Mouse (Mus musculus) embryonic facial prominence, embryonic 14.5 days (tissue): ENCODE data around the gene Pde6d. TPM values are rescaled to one million over a fixed set of nuclear protein-coding genes. Genes with fewer than 3 reads are reported as not detected.

Experiments
- ATAC-seq: fragments of 200-750 bp; cut with Nextera tagmentation; 2 replicates; pipeline ENCODE4 v1.8.0; 2017; ENCODE audit warnings: low read depth, moderate number of reproducible peaks, moderate TSS enrichment
- DNase-seq: peaks from one replicate; pipeline ENCODE4 v3.0.0-alpha.2; 2015; ENCODE audit warnings: low spot score
- H3K27ac ChIP-seq: fragments of 300-500 bp; sonication (generic); replicated peaks from 2 replicates; pipeline ENCODE4 v1.5.1; 2014; ENCODE audit warnings: low read depth, mild to moderate bottlenecking, low read length, moderate library complexity
- H3K27me3 ChIP-seq: fragments of 300-500 bp; sonication (generic); replicated peaks from 2 replicates; pipeline ENCODE4 v1.6.1; 2014; ENCODE audit warnings: low read length; ENCODE audit not compliant: control insufficient read depth, insufficient read depth
- H3K36me3 ChIP-seq: fragments of 300-500 bp; sonication (generic); 2 replicates; pipeline ENCODE4 v1.6.1; 2014; ENCODE audit warnings: low read length, mixed read lengths; ENCODE audit not compliant: control insufficient read depth, insufficient read depth
- H3K4me1 ChIP-seq: fragments of 300-500 bp; sonication (generic); 2 replicates; pipeline ENCODE4 v1.6.1; 2014; ENCODE audit warnings: antibody characterized with exemption, low read length; ENCODE audit not compliant: control insufficient read depth, insufficient read depth
- H3K4me2 ChIP-seq: fragments of 300-500 bp; sonication (generic); 2 replicates; pipeline ENCODE4 v1.6.1; 2014; ENCODE audit warnings: low read depth, mild to moderate bottlenecking, low read length, moderate library complexity, mixed read lengths
- H3K4me3 ChIP-seq: fragments of 300-500 bp; sonication (generic); 2 replicates; pipeline ENCODE4 v1.5.1; 2014; ENCODE audit warnings: low read depth, mild to moderate bottlenecking, low read length
- H3K9ac ChIP-seq: fragments of 300-500 bp; sonication (generic); 2 replicates; pipeline ENCODE4 v1.6.1; 2014; ENCODE audit warnings: low read depth, mild to moderate bottlenecking, low read length, moderate library complexity, mixed read lengths
- H3K9me3 ChIP-seq: fragments of 300-500 bp; sonication (generic); 2 replicates; pipeline ENCODE4 v1.6.1; 2016; ENCODE audit warnings: low read length; ENCODE audit not compliant: control insufficient read depth
- WGBS: fragments of 180-500 bp; shearing (Covaris S2); extraction: QIAGEN DNeasy Blood & Tissue Kit; methylation state at CpG from one replicate; pipeline ENCODE4 v1.1.7; 2014; 5-methylcytosine and 5-hydroxymethylcytosine counted together
- polyA plus RNA-seq: library from polyadenylated mRNA; unstranded; fragments of >200 nt; fragmentation: Nextera tagmentation; extraction: Ambion mirVana; gene quantifications from 2 replicates; pipeline ENCODE4 v1.2.1, GENCODE M21; 2014

Gene Pde6d
- 55.8 and 59.2 TPM in 2 replicates for polyA plus RNA-seq

- ATAC-seq (peak; percentile 98), DNase-seq (peak; percentile 98)
- Histone ChIP-seq H3K4me1 (peaks cover 13% of the 10 kb centered on the region), H3K9ac (peak within 1 kb of the TSS; percentile 82), H3K27me3 (no peaks in the 10 kb centered on the region), H3K36me3 (no peaks in the 10 kb centered on the region), H3K4me2 (peak within 1 kb of the TSS; percentile 87), H3K27ac (peak within 1 kb of the TSS; percentile 44; the same call in 1 of the 2 replicates), H3K9me3 (no peaks in the 10 kb centered on the region), H3K4me3 (peak within 1 kb of the TSS; percentile 85)
- WGBS: under 1% methylated on average over 26 of the region's 26 CpGs
Observed at GRCm38 (mm10) chr1:86582451-86583096, at the start of gene Pde6d, which contains the start of gene Cops7b. TSS of gene Pde6d (minus strand) at chr1:86582629. TSS of gene Cops7b (plus strand) at chr1:86582904.

GRCm38 (mm10) chr1:86630527-86630926 is 48.1 kb upstream of the Pde6d start:
- H3K9ac ChIP-seq: no peak overlapping the region
- no peaks in the 10 kb centered on the region for H3K27me3 ChIP-seq
- H3K27ac ChIP-seq: no peak overlapping the region
- H3K9me3 ChIP-seq: no peaks in the 10 kb centered on the region
- no peak overlapping the region for H3K4me2 ChIP-seq
- DNase-seq (no peak), ATAC-seq (no peak)
- WGBS: 78% methylated on average over 4 of the region's 4 CpGs
- no peak overlapping the region for H3K4me3 ChIP-seq
- no peaks in the 10 kb centered on the region for H3K4me1 ChIP-seq
- no peaks in the 10 kb centered on the region for H3K36me3 ChIP-seq

GRCm38 (mm10) chr1:86629936-86630335 is 47.5 kb upstream of the Pde6d start:
- no peak overlapping the region for H3K4me3 ChIP-seq
- H3K9me3 ChIP-seq: no peaks in the 10 kb centered on the region
- no peaks in the 10 kb centered on the region for H3K36me3 ChIP-seq
- H3K27me3 ChIP-seq: no peaks in the 10 kb centered on the region
- 47% methylated on average over 4 of the region's 4 CpGs for WGBS
- no peaks in the 10 kb centered on the region for H3K4me1 ChIP-seq
- DNase-seq: no peak
- no peak overlapping the region for H3K9ac ChIP-seq
- H3K27ac ChIP-seq: no peak overlapping the region
- H3K4me2 ChIP-seq: no peak overlapping the region
- no peak for ATAC-seq

GRCm38 (mm10) chr1:86628270-86628669 is 45.8 kb upstream of the Pde6d start:
- ATAC-seq: no peak
- H3K4me2 ChIP-seq: no peak overlapping the region
- no peaks in the 10 kb centered on the region for H3K4me1 ChIP-seq
- WGBS: 71% methylated on average over 3 of the region's 3 CpGs
- no peak overlapping the region for H3K4me3 ChIP-seq
- no peak for DNase-seq
- H3K27ac ChIP-seq: no peak overlapping the region
- H3K9ac ChIP-seq: no peak overlapping the region
- H3K36me3 ChIP-seq: no peaks in the 10 kb centered on the region
- no peaks in the 10 kb centered on the region for H3K9me3 ChIP-seq
- no peaks in the 10 kb centered on the region for H3K27me3 ChIP-seq

GRCm38 (mm10) chr1:86623001-86624000 is 40.9 kb upstream of the Pde6d start:
- ATAC-seq: no peak

GRCm38 (mm10) chr1:86622296-86622695 is 39.9 kb upstream of the Pde6d start:
- 64% methylated on average over 2 of the region's 2 CpGs for WGBS
- Histone ChIP-seq H3K36me3 (no peaks in the 10 kb centered on the region), H3K9me3 (no peaks in the 10 kb centered on the region), H3K4me3 (no peak overlapping the region), H3K4me2 (no peak overlapping the region), H3K27ac (no peak overlapping the region), H3K9ac (no peak overlapping the region), H3K4me1 (no peaks in the 10 kb centered on the region), H3K27me3 (no peaks in the 10 kb centered on the region)
- ATAC-seq (no peak), DNase-seq (no peak)

More at GRCm38 (mm10) chr1:86623001-86624000, 40.9 kb upstream of the Pde6d start:
- no peak overlapping the region for H3K27ac ChIP-seq
- H3K9ac ChIP-seq: no peak overlapping the region
- WGBS: 60% methylated on average over 16 of the region's 16 CpGs
- no peak for DNase-seq
- H3K4me2 ChIP-seq: no peak overlapping the region
- H3K9me3 ChIP-seq: no peaks in the 10 kb centered on the region
- no peak overlapping the region for H3K4me3 ChIP-seq
- H3K27me3 ChIP-seq: no peaks in the 10 kb centered on the region
- no peaks in the 10 kb centered on the region for H3K4me1 ChIP-seq
- H3K36me3 ChIP-seq: no peaks in the 10 kb centered on the region

GRCm38 (mm10) chr1:86618454-86619125 is 36.2 kb upstream of the Pde6d start:
- Histone ChIP-seq H3K4me3 (no peak overlapping the region), H3K4me1 (no peaks in the 10 kb centered on the region), H3K27ac (no peak overlapping the region), H3K9me3 (no peaks in the 10 kb centered on the region), H3K4me2 (no peak overlapping the region), H3K27me3 (no peaks in the 10 kb centered on the region), H3K9ac (no peak overlapping the region), H3K36me3 (no peaks in the 10 kb centered on the region)
- no peak for ATAC-seq
- WGBS: 58% methylated on average over 10 of the region's 10 CpGs
- DNase-seq: peak; percentile 82

- no peak overlapping the region for H3K9ac ChIP-seq
- H3K4me1 ChIP-seq: no peaks in the 10 kb centered on the region
- peaks cover 1% of the 10 kb centered on the region; the same call in 1 of the 2 replicates for H3K36me3 ChIP-seq
- no peak overlapping the region for H3K4me2 ChIP-seq
- ATAC-seq (0 out of 2 replicates have a peak, but pooled peaks have one; percentile 45), DNase-seq (peak; percentile 48)
- no peak overlapping the region for H3K4me3 ChIP-seq
- H3K27ac ChIP-seq: no peak overlapping the region
- no peaks in the 10 kb centered on the region for H3K9me3 ChIP-seq
- no peaks in the 10 kb centered on the region for H3K27me3 ChIP-seq
Observed at GRCm38 (mm10) chr1:86614269-86614668, 31.8 kb upstream of the Pde6d start.
